Mouse (Mus musculus): ENCODE data around the gene Dpf3. TPM values are rescaled to one million over a fixed set of nuclear protein-coding genes. Genes with fewer than 3 reads are reported as not detected.

The Dpf3 gene
- polyA plus RNA-seq, 1 experiment from 2014 or later = 26.9 TPM

GRCm38 (mm10) chr12:83328899-83329298 is 158.6 kb downstream of the Dpf3 start:
- Histone ChIP-seq H3K27me3 (no peaks in the 10 kb centered on the region), H3K36me3 (peaks cover 12% of the 10 kb centered on the region; the same call in 1 of the 2 replicates), H3K9me3 (no peaks in the 10 kb centered on the region), H3K4me3 (replicated peaks) (no peak overlapping the region), H3K27ac (peak overlapping the region; percentile 37; the same call in 1 of the 2 replicates), H3K4me1 (replicated peaks) (peaks cover 12% of the 10 kb centered on the region), H3K4me2 (replicated peaks) (no peak overlapping the region), H3K9ac (replicated peaks) (no peak overlapping the region)
- WGBS = 76% methylated on average over 13 of the region's 13 CpGs
- ATAC-seq = peak; percentile 60; the same call in 1 of the 2 replicates

GRCm38 (mm10) chr12:83328491-83328890 is 159.0 kb downstream of the Dpf3 start:
- H3K9ac ChIP-seq (replicated peaks) = no peak overlapping the region
- H3K4me3 ChIP-seq (replicated peaks) = no peak overlapping the region
- H3K36me3 ChIP-seq = peaks cover 14% of the 10 kb centered on the region; the same call in 1 of the 2 replicates
- ATAC-seq = no peak
- H3K4me2 ChIP-seq (replicated peaks) = no peak overlapping the region
- peak overlapping the region; percentile 12; the same call in 1 of the 2 replicates for H3K27ac ChIP-seq
- no peaks in the 10 kb centered on the region for H3K9me3 ChIP-seq
- 52% methylated on average over 4 of the region's 4 CpGs for WGBS
- peaks cover 12% of the 10 kb centered on the region for H3K4me1 ChIP-seq (replicated peaks)
- no peaks in the 10 kb centered on the region for H3K27me3 ChIP-seq

GRCm38 (mm10) chr12:83327451-83327850 is 160.1 kb downstream of the Dpf3 start:
- H3K4me1 ChIP-seq (replicated peaks) = peaks cover 12% of the 10 kb centered on the region
- H3K27me3 ChIP-seq = no peaks in the 10 kb centered on the region
- H3K27ac ChIP-seq = no peak overlapping the region
- H3K36me3 ChIP-seq = peaks cover 14% of the 10 kb centered on the region; the same call in 1 of the 2 replicates
- no peak overlapping the region for H3K9ac ChIP-seq (replicated peaks)
- no peak for ATAC-seq
- H3K9me3 ChIP-seq = no peaks in the 10 kb centered on the region
- H3K4me2 ChIP-seq (replicated peaks) = no peak overlapping the region
- 94% methylated on average over 1 of the region's 1 CpGs for WGBS
- no peak overlapping the region for H3K4me3 ChIP-seq (replicated peaks)

- Histone ChIP-seq H3K27me3 (no peaks in the 10 kb centered on the region), H3K4me3 (replicated peaks) (no peak overlapping the region), H3K4me1 (replicated peaks) (peaks cover 14% of the 10 kb centered on the region), H3K9me3 (no peaks in the 10 kb centered on the region), H3K4me2 (replicated peaks) (no peak overlapping the region), H3K36me3 (0 out of 2 replicates have a peak, but pooled peaks cover 9% of the 10 kb centered on the region), H3K27ac (no peak overlapping the region), H3K9ac (replicated peaks) (no peak overlapping the region)
- WGBS = 67% methylated on average over 3 of the region's 3 CpGs
- no peak for ATAC-seq
Observed at GRCm38 (mm10) chr12:83320725-83321124, 166.8 kb downstream of the Dpf3 start.

GRCm38 (mm10) chr12:83317646-83318443 is 169.7 kb downstream of the Dpf3 start:
- Histone ChIP-seq H3K27ac (no peak overlapping the region), H3K4me2 (replicated peaks) (no peak overlapping the region), H3K36me3 (no peaks in the 10 kb centered on the region), H3K4me3 (replicated peaks) (no peak overlapping the region), H3K4me1 (replicated peaks) (peaks cover 14% of the 10 kb centered on the region), H3K9ac (replicated peaks) (no peak overlapping the region), H3K9me3 (no peaks in the 10 kb centered on the region), H3K27me3 (no peaks in the 10 kb centered on the region)
- WGBS = 69% methylated on average over 8 of the region's 8 CpGs
- ATAC-seq = peak; percentile 24; the same call in 1 of the 2 replicates

GRCm38 (mm10) chr12:83314666-83315065 is 172.8 kb downstream of the Dpf3 start:
- Histone ChIP-seq H3K27ac (no peak overlapping the region), H3K36me3 (no peaks in the 10 kb centered on the region), H3K9me3 (no peaks in the 10 kb centered on the region), H3K9ac (replicated peaks) (no peak overlapping the region), H3K27me3 (no peaks in the 10 kb centered on the region), H3K4me3 (replicated peaks) (no peak overlapping the region), H3K4me1 (replicated peaks) (peaks cover 14% of the 10 kb centered on the region), H3K4me2 (replicated peaks) (no peak overlapping the region)
- WGBS = 79% methylated on average over 7 of the region's 7 CpGs
- no peak for ATAC-seq

GRCm38 (mm10) chr12:83312818-83313217 is 174.7 kb downstream of the Dpf3 start:
- Histone ChIP-seq H3K4me1 (replicated peaks) (peaks cover 13% of the 10 kb centered on the region), H3K27ac (peak overlapping the region; percentile 30; the same call in 1 of the 2 replicates), H3K27me3 (no peaks in the 10 kb centered on the region), H3K4me3 (replicated peaks) (no peak overlapping the region), H3K4me2 (replicated peaks) (no peak overlapping the region), H3K36me3 (no peaks in the 10 kb centered on the region), H3K9ac (replicated peaks) (no peak overlapping the region), H3K9me3 (no peaks in the 10 kb centered on the region)
- no peak for ATAC-seq
- 89% methylated on average over 9 of the region's 9 CpGs for WGBS

- H3K4me1 ChIP-seq (replicated peaks) = no peaks in the 10 kb centered on the region
- no peak for ATAC-seq
- H3K9ac ChIP-seq (replicated peaks) = no peak overlapping the region
- H3K36me3 ChIP-seq = no peaks in the 10 kb centered on the region
- no peaks in the 10 kb centered on the region for H3K9me3 ChIP-seq
- no peaks in the 10 kb centered on the region for H3K27me3 ChIP-seq
- H3K4me3 ChIP-seq (replicated peaks) = no peak overlapping the region
- no peak overlapping the region for H3K27ac ChIP-seq
- 70% methylated on average over 11 of the region's 11 CpGs for WGBS
- no peak overlapping the region for H3K4me2 ChIP-seq (replicated peaks)
Observed at GRCm38 (mm10) chr12:83310567-83310966, 176.9 kb downstream of the Dpf3 start.

- no peak overlapping the region for H3K9ac ChIP-seq (replicated peaks)
- no peaks in the 10 kb centered on the region for H3K4me1 ChIP-seq (replicated peaks)
- H3K9me3 ChIP-seq = no peaks in the 10 kb centered on the region
- no peak overlapping the region for H3K4me3 ChIP-seq (replicated peaks)
- ATAC-seq = no peak
- WGBS = 84% methylated on average over 11 of the region's 11 CpGs
- no peak overlapping the region for H3K4me2 ChIP-seq (replicated peaks)
- no peak overlapping the region for H3K27ac ChIP-seq
- H3K27me3 ChIP-seq = no peaks in the 10 kb centered on the region
- H3K36me3 ChIP-seq = no peaks in the 10 kb centered on the region
Observed at GRCm38 (mm10) chr12:83309031-83309804, 178.3 kb downstream of the Dpf3 start.

- Histone ChIP-seq H3K9me3 (no peaks in the 10 kb centered on the region), H3K9ac (replicated peaks) (no peak overlapping the region), H3K4me1 (replicated peaks) (peaks cover 2% of the 10 kb centered on the region), H3K4me2 (replicated peaks) (no peak overlapping the region), H3K27me3 (no peaks in the 10 kb centered on the region), H3K4me3 (replicated peaks) (no peak overlapping the region), H3K36me3 (no peaks in the 10 kb centered on the region), H3K27ac (no peak overlapping the region)
- no peak for ATAC-seq
- 58% methylated on average over 4 of the region's 4 CpGs for WGBS
Observed at GRCm38 (mm10) chr12:83308627-83309026, 178.9 kb downstream of the Dpf3 start.

GRCm38 (mm10) chr12:83303221-83303620 is 184.3 kb downstream of the Dpf3 start:
- WGBS = 54% methylated on average over 6 of the region's 6 CpGs
- no peak for ATAC-seq
- peaks cover 34% of the 10 kb centered on the region for H3K4me1 ChIP-seq (replicated peaks)
- peak overlapping the region; percentile 24; the same call in 1 of the 2 replicates for H3K9ac ChIP-seq (replicated peaks)
- no peaks in the 10 kb centered on the region for H3K36me3 ChIP-seq
- H3K27me3 ChIP-seq = no peaks in the 10 kb centered on the region
- H3K4me3 ChIP-seq (replicated peaks) = no peak overlapping the region
- peak overlapping the region; percentile 32; the same call in 1 of the 2 replicates for H3K4me2 ChIP-seq (replicated peaks)
- H3K27ac ChIP-seq = peak overlapping the region; percentile 92
- H3K9me3 ChIP-seq = no peaks in the 10 kb centered on the region

Data from midbrain, embryonic 13.5 days (tissue).